Mouse (Mus musculus): ENCODE results near the gene AC140267.1. TPM values are rescaled to one million over a fixed set of nuclear protein-coding genes. Genes with fewer than 3 reads are reported as not detected.

Gene AC140267.1
- polyA plus RNA-seq, 1 experiment = not detected

DNA sequence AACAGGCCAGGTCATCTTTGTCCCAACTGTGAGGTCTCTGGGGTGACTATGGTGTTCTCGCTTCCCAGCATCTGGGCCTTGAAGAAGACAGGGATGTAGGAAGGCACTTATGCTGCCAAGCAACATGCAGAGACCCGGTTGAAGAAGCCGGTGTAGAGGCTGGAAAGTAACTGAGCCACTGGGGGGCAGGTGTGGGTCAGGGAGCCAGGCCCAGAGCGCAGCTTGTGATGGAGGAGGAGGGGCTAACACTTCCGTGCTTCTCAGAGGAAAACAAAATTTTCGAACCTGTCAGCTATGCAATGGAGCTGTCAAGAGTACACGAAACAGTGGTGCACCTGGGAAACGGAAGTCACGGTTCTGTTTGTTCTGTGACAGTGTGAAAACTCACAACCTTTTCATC is 41.5 kb downstream of the AC140267.1 start:
- peaks cover 9% of the 10 kb centered on the region for H3K27me3 ChIP-seq (ENCODE audit: control insufficient read depth)
- TF ChIP-seq TAL1 (IDR thresholded peaks at IDR 0.05; ENCODE audit: low read length) (no peak), GATA1 (IDR thresholded peaks at IDR 0.05; ENCODE audit: low read length) (no peak)

DNA sequence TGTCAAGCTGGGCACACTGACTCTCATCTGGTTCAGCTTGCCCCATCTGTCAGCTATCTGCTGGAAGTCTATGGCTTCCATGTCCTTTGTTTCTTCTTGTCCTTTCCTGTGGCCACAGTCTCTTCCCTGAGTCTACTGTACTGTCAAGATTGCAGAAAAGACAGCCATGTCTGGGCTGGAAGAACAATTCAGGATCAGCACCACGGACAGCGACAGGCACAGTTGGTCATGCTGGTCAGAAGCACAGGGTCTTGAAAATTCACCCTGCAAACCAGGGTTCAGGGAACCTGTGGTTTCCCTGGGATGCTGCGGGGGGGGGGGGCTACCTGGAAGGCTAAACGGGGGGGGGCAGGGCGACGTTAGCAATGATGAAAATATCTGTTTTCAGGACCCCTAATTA is 42.0 kb downstream of the AC140267.1 start:
- no peaks in the 10 kb centered on the region for H3K4me1 ChIP-seq (ENCODE audit: control insufficient read depth)
- H3K36me3 ChIP-seq (ENCODE audit: control insufficient read depth) = no peaks in the 10 kb centered on the region
- H3K9me3 ChIP-seq (ENCODE audit: control insufficient read depth, low read length) = no peaks in the 10 kb centered on the region
- no peak for TF ChIP-seq TAL1 (IDR thresholded peaks at IDR 0.05; ENCODE audit: low read length)
- TF ChIP-seq GATA1 (IDR thresholded peaks at IDR 0.05; ENCODE audit: low read length) = no peak
- H3K27me3 ChIP-seq (ENCODE audit: control insufficient read depth) = peaks cover 11% of the 10 kb centered on the region
- H3K4me3 ChIP-seq (replicated peaks) = no peak overlapping the region

More for the DNA sequence above, 41.5 kb downstream of the AC140267.1 start:
- H3K4me1 ChIP-seq (ENCODE audit: control insufficient read depth) = no peaks in the 10 kb centered on the region
- H3K4me3 ChIP-seq (replicated peaks) = no peak overlapping the region
- no peaks in the 10 kb centered on the region for H3K9me3 ChIP-seq (ENCODE audit: control insufficient read depth, low read length)
- H3K36me3 ChIP-seq (ENCODE audit: control insufficient read depth) = no peaks in the 10 kb centered on the region

DNA sequence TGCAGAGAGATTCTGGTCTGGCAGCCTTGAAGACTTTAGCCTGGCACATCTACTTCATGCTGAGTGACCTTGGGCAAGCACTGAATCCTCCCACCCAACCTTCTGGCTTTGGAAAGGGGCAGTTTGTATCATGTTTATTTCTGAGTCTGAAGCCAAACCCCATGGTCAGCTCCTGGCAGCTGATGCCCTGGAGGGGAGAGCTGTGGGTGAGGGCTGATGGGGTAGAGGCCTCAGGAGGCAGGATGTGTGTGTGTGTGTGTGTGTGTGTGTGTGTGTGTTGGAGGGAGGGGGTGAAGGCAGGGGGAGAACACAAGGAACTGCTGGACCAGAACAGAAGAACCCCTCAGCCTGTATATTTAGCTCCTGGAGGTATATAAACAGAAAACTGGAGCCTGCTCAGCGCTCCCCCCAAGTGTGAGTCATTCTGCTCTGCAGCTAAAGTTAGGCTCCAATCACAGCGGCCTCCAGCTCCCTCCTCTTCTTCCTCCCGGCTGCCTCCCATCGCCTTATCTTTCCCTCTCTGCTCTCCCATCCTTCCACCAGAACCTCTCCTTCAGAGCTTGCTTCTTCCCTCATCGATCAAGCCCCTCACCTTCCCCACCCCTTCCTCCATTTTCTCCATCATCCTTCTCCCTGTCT is 42.6 kb downstream of the AC140267.1 start:
- no peaks in the 10 kb centered on the region for H3K36me3 ChIP-seq (ENCODE audit: control insufficient read depth)
- no peaks in the 10 kb centered on the region for H3K9me3 ChIP-seq (ENCODE audit: control insufficient read depth, low read length)
- H3K27me3 ChIP-seq (ENCODE audit: control insufficient read depth) = peaks cover 8% of the 10 kb centered on the region
- no peak overlapping the region for H3K4me3 ChIP-seq (replicated peaks)
- H3K4me1 ChIP-seq (ENCODE audit: control insufficient read depth) = no peaks in the 10 kb centered on the region
- TF ChIP-seq GATA1 (IDR thresholded peaks at IDR 0.05; ENCODE audit: low read length) (no peak), TAL1 (IDR thresholded peaks at IDR 0.05; ENCODE audit: low read length) (no peak)

DNA sequence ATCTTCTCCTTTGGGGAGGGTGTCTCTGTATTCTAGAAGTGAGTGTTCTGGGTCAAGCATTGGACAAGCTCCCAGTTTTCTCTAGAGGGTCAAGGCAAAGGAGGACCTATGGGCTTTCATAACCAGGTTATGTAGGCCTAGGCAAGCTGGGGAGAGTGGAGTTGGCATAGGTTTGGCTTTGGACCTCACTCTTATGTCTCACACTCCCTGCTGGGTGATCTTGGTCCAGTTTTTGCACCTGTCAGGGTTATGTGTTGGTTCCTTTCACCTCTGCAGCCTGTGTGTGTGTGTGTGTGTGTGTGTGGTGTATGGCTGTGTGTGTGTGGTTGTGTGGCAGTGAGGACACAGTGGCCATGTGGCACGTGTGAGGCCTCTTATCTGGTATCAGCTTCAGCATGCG is 43.4 kb downstream of the AC140267.1 start:
- TF ChIP-seq TAL1 (IDR thresholded peaks at IDR 0.05; ENCODE audit: low read length) (no peak), GATA1 (IDR thresholded peaks at IDR 0.05; ENCODE audit: low read length) (no peak)
- Histone ChIP-seq H3K36me3 (ENCODE audit: control insufficient read depth) (no peaks in the 10 kb centered on the region), H3K4me1 (ENCODE audit: control insufficient read depth) (no peaks in the 10 kb centered on the region), H3K9me3 (ENCODE audit: control insufficient read depth, low read length) (no peaks in the 10 kb centered on the region), H3K27me3 (ENCODE audit: control insufficient read depth) (peaks cover 7% of the 10 kb centered on the region), H3K4me3 (replicated peaks) (no peak overlapping the region)

DNA sequence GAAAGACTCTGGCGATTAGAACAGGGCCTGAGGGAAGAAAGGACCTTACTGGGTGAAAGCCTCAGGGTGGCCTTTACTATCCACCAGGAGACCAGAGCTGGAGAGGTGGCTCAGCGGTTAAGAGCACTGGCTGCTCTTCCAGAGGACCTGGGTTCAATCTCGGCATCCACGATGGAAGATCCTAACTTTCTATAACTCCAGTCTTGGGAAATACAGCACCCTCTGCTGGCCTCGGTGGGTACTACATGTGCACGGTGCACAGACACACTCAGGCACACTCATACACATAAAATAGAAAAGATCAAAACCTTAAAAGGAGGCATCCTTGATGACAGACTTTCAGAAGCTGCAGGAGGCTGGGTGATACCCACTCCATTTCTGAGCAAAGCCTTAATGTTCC is 45.0 kb downstream of the AC140267.1 start:
- Histone ChIP-seq H3K4me3 (replicated peaks) (no peak overlapping the region), H3K9me3 (ENCODE audit: control insufficient read depth, low read length) (no peaks in the 10 kb centered on the region), H3K36me3 (ENCODE audit: control insufficient read depth) (no peaks in the 10 kb centered on the region), H3K4me1 (ENCODE audit: control insufficient read depth) (no peaks in the 10 kb centered on the region), H3K27me3 (ENCODE audit: control insufficient read depth) (peaks cover 20% of the 10 kb centered on the region)
- no peak for TF ChIP-seq GATA1 (IDR thresholded peaks at IDR 0.05; ENCODE audit: low read length)
- no peak for TF ChIP-seq TAL1 (IDR thresholded peaks at IDR 0.05; ENCODE audit: low read length)

Other genes with a start within 250 kb of the AC140267.1 start
- 0.08 and 0.09 TPM in 2 replicates for gene Pdgfb, start 220.9 kb upstream of the AC140267.1 start, polyA plus RNA-seq (2012)
- 0.41 and 1.5 TPM in 2 replicates for gene Syngr1, start 144.5 kb upstream of the AC140267.1 start, polyA plus RNA-seq (2012)
- 12.0 and 25.2 TPM in 2 replicates for gene Rpl3, start 144.0 kb upstream of the AC140267.1 start, polyA plus RNA-seq (2012)
- gene Tab1, start 102.7 kb upstream of the AC140267.1 start, polyA plus RNA-seq (2012) = 2.2 and 3.3 TPM in 2 replicates
- gene Mgat3, start 62.1 kb upstream of the AC140267.1 start, polyA plus RNA-seq (2012) = not detected in 2 replicates
- 1.5 and 1.7 TPM in 2 replicates for gene Mief1, start 1.8 kb upstream of the AC140267.1 start, polyA plus RNA-seq (2012)
- gene Atf4, start 19.3 kb downstream of the AC140267.1 start, polyA plus RNA-seq (2012) = 65.1 and 68.9 TPM in 2 replicates
- 6.6 and 8.7 TPM in 2 replicates for gene Rps19bp1, start 28.5 kb downstream of the AC140267.1 start, polyA plus RNA-seq (2012)
- not detected in 2 replicates for gene Cacna1i, start 51.4 kb downstream of the AC140267.1 start, polyA plus RNA-seq (2012)

Measured in erythroblast, embryonic 14.5 days (primary cell).